Mouse (Mus musculus) intestine, embryonic 14.5 days (tissue): ENCODE results near the gene Olfr530. TPM values are rescaled to one million over a fixed set of nuclear protein-coding genes. Genes with fewer than 3 reads are reported as not detected.

Experiments
- polyA plus RNA-seq: library from polyadenylated mRNA; unstranded; fragments of >200 nt; fragmentation: Nextera tagmentation; extraction: Ambion mirVana; gene quantifications from 2 replicates; pipeline ENCODE4 v1.2.1, GENCODE M21; 2014

Olfr530 gene
- polyA plus RNA-seq, 1 experiment from 2014 or later, result not detected

Other genes with a start within 250 kb of the Olfr530 start
- 30.8 and 31.6 TPM in 2 replicates for gene Mtg1, start 238.8 kb downstream of the Olfr530 start, polyA plus RNA-seq
- 0.72 and 0.77 TPM in 2 replicates for gene Sprn, start 221.5 kb downstream of the Olfr530 start, polyA plus RNA-seq
- gene Olfr522, start 211.6 kb downstream of the Olfr530 start, polyA plus RNA-seq, result not detected in 2 replicates
- not detected in 2 replicates for gene Olfr523, start 203.1 kb downstream of the Olfr530 start, polyA plus RNA-seq
- gene Olfr524, start 170.4 kb downstream of the Olfr530 start, polyA plus RNA-seq, result not detected in 2 replicates
- 0.07 TPM in 1 of 2 replicates, not detected in the other for gene Cd163l1, start 158.1 kb downstream of the Olfr530 start, polyA plus RNA-seq
- not detected in 2 replicates for gene 5830411N06Rik, start 129.0 kb downstream of the Olfr530 start, polyA plus RNA-seq
- not detected in 2 replicates for gene Olfr525, start 55.5 kb downstream of the Olfr530 start, polyA plus RNA-seq
- not detected in 2 replicates for gene Olfr527, start 42.3 kb downstream of the Olfr530 start, polyA plus RNA-seq
- not detected in 2 replicates for gene Olfr60, start 14.7 kb downstream of the Olfr530 start, polyA plus RNA-seq
- not detected in 2 replicates for gene Olfr531, start 26.6 kb upstream of the Olfr530 start, polyA plus RNA-seq
- not detected in 2 replicates for gene Olfr532, start 45.3 kb upstream of the Olfr530 start, polyA plus RNA-seq
- not detected in 2 replicates for gene Olfr533, start 87.0 kb upstream of the Olfr530 start, polyA plus RNA-seq
- not detected in 2 replicates for gene Olfr535, start 107.9 kb upstream of the Olfr530 start, polyA plus RNA-seq
- gene Olfr536, start 131.1 kb upstream of the Olfr530 start, polyA plus RNA-seq, result not detected in 2 replicates
- gene Olfr538, start 191.6 kb upstream of the Olfr530 start, polyA plus RNA-seq, result not detected in 2 replicates
- gene Olfr46, start 224.9 kb upstream of the Olfr530 start, polyA plus RNA-seq, result not detected in 2 replicates